Mouse (Mus musculus) CD4-positive, CD25-positive, alpha-beta regulatory T cell, adult 4 months (primary cell): ENCODE measurements around the gene Gmpr2. TPM values are rescaled to one million over a fixed set of nuclear protein-coding genes. Genes with fewer than 3 reads are reported as not detected.

Experiments
- ATAC-seq: one replicate; pipeline ENCODE4 v1.8.0; 2017
- polyA plus RNA-seq, 2 experiments: library from polyadenylated mRNA; unstranded; fragments of 100-300 nt; shearing (Covaris generic); gene quantifications; one replicate each; pipeline ENCODE4 v1.2.1; 2017

Gene Gmpr2
- polyA plus RNA-seq, 2 experiments from 2014 or later: 29.8 to 34.1 TPM

DNA sequence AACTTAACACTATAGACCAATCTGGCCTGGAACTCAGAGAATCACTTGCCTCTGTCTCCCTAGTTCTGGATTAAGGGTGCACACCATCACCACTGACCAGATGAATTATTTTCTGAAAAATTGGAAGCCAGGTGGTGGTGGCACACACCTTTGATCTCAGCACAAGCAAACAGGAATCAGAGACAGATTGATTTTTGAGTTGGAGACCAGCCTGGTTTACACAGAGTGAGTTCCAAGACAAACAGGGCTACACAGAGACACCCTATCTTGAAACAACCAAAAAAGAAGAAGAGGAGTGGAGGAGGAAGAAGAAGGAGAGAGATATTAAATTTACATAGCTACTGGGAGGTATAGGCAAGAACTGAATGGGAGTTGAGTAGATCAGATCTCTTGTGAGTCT lies 54.5 kb downstream of the Gmpr2 start:
- ATAC-seq: no peak

DNA sequence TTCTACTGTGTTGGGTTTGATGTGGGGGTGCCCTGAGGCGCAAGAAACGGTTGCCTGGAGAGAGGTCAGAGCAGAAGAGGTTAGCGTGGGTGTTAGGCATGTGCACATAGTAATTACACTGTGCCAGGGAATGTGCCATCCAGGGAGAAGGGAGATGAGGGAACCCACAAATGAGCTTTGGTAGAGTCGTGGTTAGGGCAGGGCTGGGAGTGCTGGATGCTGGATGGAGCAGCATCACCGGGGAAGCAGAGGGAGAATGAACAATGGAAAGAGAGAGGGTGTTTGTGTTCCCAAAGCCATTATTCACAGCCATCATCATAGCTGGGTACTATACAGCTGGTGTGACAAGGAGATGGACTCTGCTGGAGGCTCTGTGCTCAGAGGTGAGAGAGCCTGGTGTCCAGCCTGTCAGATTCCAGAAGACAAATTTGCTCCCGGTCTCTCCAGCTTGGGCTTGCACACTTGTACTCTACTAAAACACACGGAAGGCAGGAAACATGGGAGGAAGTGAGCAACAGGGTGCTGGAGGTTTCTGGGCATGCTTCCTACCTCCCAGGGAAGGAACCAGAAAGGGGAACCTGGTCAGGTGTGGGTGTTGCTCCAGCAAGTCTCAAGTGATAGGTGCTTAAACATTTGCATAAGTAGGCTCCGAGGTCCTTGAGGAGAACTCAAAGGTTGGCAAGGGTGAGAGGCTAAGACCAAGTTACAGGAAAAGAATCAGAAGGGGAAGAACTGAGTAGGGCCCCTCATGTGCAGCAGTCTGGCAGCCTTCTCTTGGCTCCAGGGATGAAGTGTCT lies 56.3 kb downstream of the Gmpr2 start:
- no peak for ATAC-seq

Other genes with a start within 250 kb of the Gmpr2 start
- 10 to 100 TPM; 41.9 to 49.5 TPM for gene Dhrs4, start 193.2 kb upstream of the Gmpr2 start, polyA plus RNA-seq
- gene Carmil3, start 181.3 kb upstream of the Gmpr2 start, polyA plus RNA-seq: not detected
- not detected for gene Cpne6, start 161.5 kb upstream of the Gmpr2 start, polyA plus RNA-seq
- under 1 TPM in 1 of 2 experiments, not detected in 1; 0.07 TPM for gene Nrl, start 147.0 kb upstream of the Gmpr2 start, polyA plus RNA-seq
- gene Pck2, start 131.7 kb upstream of the Gmpr2 start, polyA plus RNA-seq: 10 to 100 TPM; 37.3 to 57.7 TPM
- 100 to 1,000 TPM; 103 to 125 TPM for gene Dcaf11, start 111.9 kb upstream of the Gmpr2 start, polyA plus RNA-seq
- gene A730061H03Rik, start 111.5 kb upstream of the Gmpr2 start, polyA plus RNA-seq: 1 to 10 TPM; 3.3 to 7.1 TPM
- not detected for gene Fitm1, start 96.3 kb upstream of the Gmpr2 start, polyA plus RNA-seq
- 100 to 1,000 TPM; 664 to 711 TPM for gene Psme1, start 93.8 kb upstream of the Gmpr2 start, polyA plus RNA-seq
- gene Emc9, start 86.6 kb upstream of the Gmpr2 start, polyA plus RNA-seq: 10 to 100 TPM; 20.9 to 22.9 TPM
- gene Psme2, start 80.8 kb upstream of the Gmpr2 start, polyA plus RNA-seq: 100 to 1,000 TPM; 853 to 877 TPM
- gene Rnf31, start 80.2 kb upstream of the Gmpr2 start, polyA plus RNA-seq: 10 to 100 TPM; 35.5 to 47.2 TPM
- gene Irf9, start 68.4 kb upstream of the Gmpr2 start, polyA plus RNA-seq: 100 to 1,000 TPM; 168 to 222 TPM
- 10 to 100 TPM; 14.5 to 22.1 TPM for gene Rec8, start 53.9 kb upstream of the Gmpr2 start, polyA plus RNA-seq
- 10 to 100 TPM; 33.4 to 42.0 TPM for gene Ipo4, start 36.0 kb upstream of the Gmpr2 start, polyA plus RNA-seq
- gene Gm49378, start 34.0 kb upstream of the Gmpr2 start, polyA plus RNA-seq: under 1 TPM in 1 of 2 experiments, not detected in 1; 0.98 TPM
- gene Tm9sf1, start 28.1 kb upstream of the Gmpr2 start, polyA plus RNA-seq: 10 to 100 TPM; 39.7 to 46.7 TPM
- gene Tssk4, start 21.8 kb upstream of the Gmpr2 start, polyA plus RNA-seq: 1 to 10 TPM in 1 of 2 experiments, under 1 TPM in 1; 0.69 to 1.3 TPM
- gene Mdp1, start 11.4 kb upstream of the Gmpr2 start, polyA plus RNA-seq: 100 to 1,000 TPM in 1 of 2 experiments, 10 to 100 TPM in 1; 92.4 to 106 TPM
- gene Nedd8, start 183 bp downstream of the Gmpr2 start, polyA plus RNA-seq: 100 to 1,000 TPM; 338 to 343 TPM
- gene Tinf2, start 9.9 kb downstream of the Gmpr2 start, polyA plus RNA-seq: 10 to 100 TPM; 26.4 to 29.2 TPM
- gene Tgm1, start 42.0 kb downstream of the Gmpr2 start, polyA plus RNA-seq: not detected
- 10 to 100 TPM; 70.5 to 94.7 TPM for gene Rabggta, start 50.3 kb downstream of the Gmpr2 start, polyA plus RNA-seq
- gene Dhrs1, start 73.7 kb downstream of the Gmpr2 start, polyA plus RNA-seq: 10 to 100 TPM; 40.8 to 46.5 TPM
- 1 to 10 TPM; 3.6 to 5.8 TPM for gene Nop9, start 73.8 kb downstream of the Gmpr2 start, polyA plus RNA-seq
- gene Cideb, start 86.5 kb downstream of the Gmpr2 start, polyA plus RNA-seq: not detected
- gene Ltb4r2, start 89.5 kb downstream of the Gmpr2 start, polyA plus RNA-seq: under 1 TPM in 1 of 2 experiments, not detected in 1; 0.08 TPM
- 1 to 10 TPM; 4.1 to 4.5 TPM for gene Ltb4r1, start 94.0 kb downstream of the Gmpr2 start, polyA plus RNA-seq
- gene Adcy4, start 112.2 kb downstream of the Gmpr2 start, polyA plus RNA-seq: 1 to 10 TPM in 1 of 2 experiments, not detected in 1; 1.0 TPM
- 10 to 100 TPM; 80.3 to 81.9 TPM for gene Ripk3, start 116.9 kb downstream of the Gmpr2 start, polyA plus RNA-seq
- not detected for gene Nfatc4, start 151.2 kb downstream of the Gmpr2 start, polyA plus RNA-seq
- under 1 TPM; 0.04 to 0.11 TPM for gene Nynrin, start 182.1 kb downstream of the Gmpr2 start, polyA plus RNA-seq
- gene Cbln3, start 212.5 kb downstream of the Gmpr2 start, polyA plus RNA-seq: not detected
- 10 to 100 TPM; 13.4 to 13.9 TPM for gene Khnyn, start 213.0 kb downstream of the Gmpr2 start, polyA plus RNA-seq
- 100 to 1,000 TPM in 1 of 2 experiments, 10 to 100 TPM in 1; 88.4 to 115 TPM for gene Sdr39u1, start 228.4 kb downstream of the Gmpr2 start, polyA plus RNA-seq